Mouse (Mus musculus): Measurements from ENCODE around the gene Gm28510. TPM values are rescaled to one million over a fixed set of nuclear protein-coding genes. Genes with fewer than 3 reads are reported as not detected.
"Not testable (repeated sequence)": the region's sequence is repeated elsewhere in the genome, so short reads cannot be mapped to it uniquely, and the experiment has no call there.

Gm28510 gene
- polyA plus RNA-seq (2021) = not detected

DNA sequence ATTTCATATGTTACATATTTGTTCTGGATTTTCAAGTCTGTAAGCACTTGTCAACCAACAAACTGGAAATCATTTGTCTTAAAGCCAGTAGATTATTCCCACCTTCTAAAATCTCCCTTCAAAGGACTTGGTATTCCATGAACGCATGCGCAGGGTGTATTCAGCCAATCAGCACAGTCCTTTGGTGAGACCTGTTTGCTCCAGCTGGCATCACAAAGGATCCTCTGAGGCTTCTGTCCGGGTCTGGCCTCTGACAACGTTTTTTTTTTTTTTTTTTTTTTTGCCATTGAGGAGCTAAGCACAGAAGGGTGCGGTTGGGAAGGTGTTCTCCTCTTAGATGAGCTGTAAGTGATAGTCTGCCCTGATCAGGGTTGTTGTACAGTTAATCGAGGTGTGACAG, at the start of gene Gm28510:
Gene Gm28510 (plus strand): TSS at position 301 of the 400 bp plus-strand sequence.
- CTCF ChIA-PET; in situ Hi-C loops (cut with MboI; ENCODE audit: low pct_unique_long_range_greater_than_20kb); POLR2A ChIA-PET; DNase-seq (ENCODE audit: low read depth, low spot score); H3K27me3 ChIP-seq; ATAC-seq: not testable (repeated sequence)

Other genes with a start within 250 kb of the Gm28510 start
- gene Gm20834, start 88.1 kb upstream of the Gm28510 start, polyA plus RNA-seq (2021) = not detected
- not detected for gene Gm20737, start 123.3 kb downstream of the Gm28510 start, polyA plus RNA-seq (2021)
- gene Gm21775, start 140.7 kb downstream of the Gm28510 start, polyA plus RNA-seq (2021) = not detected
- not detected for gene Gm21900, start 203.6 kb downstream of the Gm28510 start, polyA plus RNA-seq (2021)